Mouse (Mus musculus) Patski (cell line): ENCODE data around the gene Bcl2l1. TPM values are rescaled to one million over a fixed set of nuclear protein-coding genes. Genes with fewer than 3 reads are reported as not detected.

Experiments
- ATAC-seq: fragments of 100-300 bp; one replicate; pipeline ENCODE4 v1.8.0; 2021
- CTCF ChIA-PET: fragments of 350-600 bp; sonication (Branson Sonifier 250); formaldehyde crosslinking; loops from one replicate; lab custom pipeline; 2022; ENCODE audit warnings: inconsistent platforms; lab: Charles Lee
- POLR2A ChIA-PET: fragments of 350-600 bp; sonication (Branson Sonifier 250); formaldehyde crosslinking; loops from one replicate; lab custom pipeline; 2022; ENCODE audit warnings: antibody characterized with exemption, inconsistent platforms; lab: Charles Lee
- DNase-seq: peaks from one replicate; pipeline ENCODE4 v3.0.0-alpha.2; 2011; ENCODE audit warnings: low read depth, low spot score
- H3K27me3 ChIP-seq: fragments of 371-371 bp; one replicate; pipeline ENCODE4 v1.5.1; 2021
- CTCF ChIP-seq: fragments of 100-300 bp; IDR thresholded peaks from one replicate; pipeline ENCODE4 v1.5.1; 2021
- in situ Hi-C: fragments of 300-500 bp; cut with MboI; formaldehyde crosslinking; loops from 3 replicates; pipeline ENCODE4 v1.11.1; 2018; ENCODE audit warnings: low pct_unique_long_range_greater_than_20kb, mixed read lengths
- polyA plus RNA-seq: library from polyadenylated mRNA; unstranded; gene quantifications from one replicate; pipeline ENCODE4 v1.2.3, GENCODE M21; 2021

Bcl2l1 gene
- polyA plus RNA-seq, 1 experiment from 2014 or later: 133 TPM

- TF ChIP-seq CTCF: no peak
- DNase-seq (no peak), ATAC-seq (no peak)
- H3K27me3 ChIP-seq: no peaks in the 10 kb centered on the region
- POLR2A ChIA-PET: interaction anchor here (1.2 to 1.4 kb wide), 3 partner anchors 12 to 75 kb away, joined by 3 to 5 read pairs (median 3); no protein-coding TSS in a partner anchor
- CTCF ChIA-PET: interaction anchor here (1.6 kb wide), 1 partner anchor 75 kb away, joined by 5 read pairs; no protein-coding TSS in a partner anchor
- in situ Hi-C loops: no loop called here
Observed at GRCm38 (mm10) chr2:152771571-152771970, 60.0 kb downstream of the Bcl2l1 start.

GRCm38 (mm10) chr2:152769677-152770076, 61.9 kb downstream of the Bcl2l1 start:
- ATAC-seq: no peak
- POLR2A ChIA-PET: no interaction called here
- no peak for DNase-seq
- in situ Hi-C loops: no loop called here
- H3K27me3 ChIP-seq: no peaks in the 10 kb centered on the region
- no peak for TF ChIP-seq CTCF
- CTCF ChIA-PET: interaction anchor here (4.7 kb wide), 1 partner anchor 72 kb away, joined by 33 read pairs; no protein-coding TSS in a partner anchor

GRCm38 (mm10) chr2:152767618-152768271, 63.8 kb downstream of the Bcl2l1 start:
- peak; percentile 6 for DNase-seq
- in situ Hi-C loops: no loop called here
- peak; percentile 45 for ATAC-seq
- no peaks in the 10 kb centered on the region for H3K27me3 ChIP-seq
- TF ChIP-seq CTCF: peak; percentile 75
- POLR2A ChIA-PET: interaction anchor here (0.5 kb wide), 1 partner anchor 35 kb away, joined by 3 read pairs; no protein-coding TSS in a partner anchor
- CTCF ChIA-PET: interaction anchor here (0.8 to 4.7 kb wide), 17 partner anchors 8 to 74 kb away, joined by 3 to 33 read pairs (median 6); no protein-coding TSS in a partner anchor

GRCm38 (mm10) chr2:152766387-152767123, 65.0 kb downstream of the Bcl2l1 start:
- DNase-seq (no peak), ATAC-seq (peak; percentile 58)
- POLR2A ChIA-PET: interaction anchor here (0.6 to 1.5 kb wide), 6 partner anchors 9 to 383 kb away, joined by 3 to 8 read pairs (median 4); no protein-coding TSS in a partner anchor
- TF ChIP-seq CTCF: peak; percentile 94
- in situ Hi-C loops: no loop called here
- CTCF ChIA-PET: interaction anchor here (0.6 to 4.7 kb wide), 19 partner anchors 9 to 155 kb away, joined by 3 to 33 read pairs (median 6); no protein-coding TSS in a partner anchor
- no peaks in the 10 kb centered on the region for H3K27me3 ChIP-seq

GRCm38 (mm10) chr2:152765045-152765674, 66.4 kb downstream of the Bcl2l1 start:
- ChIA-PET POLR2A (interaction anchor here (0.7 to 1.5 kb wide), 4 partner anchors 8 to 326 kb away, joined by 3 to 8 read pairs (median 4); no protein-coding TSS in a partner anchor), CTCF (interaction anchor here (2.7 to 4.7 kb wide), 5 partner anchors 11 to 71 kb away, joined by 8 to 33 read pairs (median 21); no protein-coding TSS in a partner anchor)
- TF ChIP-seq CTCF: no peak
- no peak for DNase-seq
- in situ Hi-C loops: no loop called here
- no peaks in the 10 kb centered on the region for H3K27me3 ChIP-seq
- ATAC-seq: no peak

- DNase-seq: no peak
- CTCF ChIA-PET: interaction anchor here (4.7 kb wide), 1 partner anchor 67 kb away, joined by 33 read pairs; no protein-coding TSS in a partner anchor
- POLR2A ChIA-PET: no interaction called here
- TF ChIP-seq CTCF: no peak
- in situ Hi-C loops: no loop called here
- no peak for ATAC-seq
- H3K27me3 ChIP-seq: no peaks in the 10 kb centered on the region
Observed at GRCm38 (mm10) chr2:152764172-152765044, 67.1 kb downstream of the Bcl2l1 start.

- DNase-seq (no peak), ATAC-seq (no peak)
- ChIA-PET POLR2A (interaction anchor here (0.5 to 1.0 kb wide), 2 partner anchors 19 to 66 kb away, joined by 3 read pairs; no protein-coding TSS in a partner anchor), CTCF (interaction anchor here (1.1 kb wide), 1 partner anchor 66 kb away, joined by 4 read pairs; no protein-coding TSS in a partner anchor)
- TF ChIP-seq CTCF: no peak
- H3K27me3 ChIP-seq: no peaks in the 10 kb centered on the region
- in situ Hi-C loops: no loop called here
Observed at GRCm38 (mm10) chr2:152763310-152763709, 68.2 kb downstream of the Bcl2l1 start.

- in situ Hi-C loops: no loop called here
Observed at GRCm38 (mm10) chr2:152758351-152758750, 73.2 kb downstream of the Bcl2l1 start.

GRCm38 (mm10) chr2:152757478-152757877, 74.0 kb downstream of the Bcl2l1 start:
- ChIA-PET POLR2A (interaction anchor here (0.9 kb wide), 1 partner anchor 9 kb away, joined by 3 read pairs; no protein-coding TSS in a partner anchor), CTCF (interaction anchor here (1.3 kb wide), 1 partner anchor 9 kb away, joined by 6 read pairs; no protein-coding TSS in a partner anchor)
- TF ChIP-seq CTCF: no peak
- no peak for DNase-seq
- ATAC-seq: no peak
- in situ Hi-C loops: no loop called here
- no peaks in the 10 kb centered on the region for H3K27me3 ChIP-seq

More at GRCm38 (mm10) chr2:152758351-152758750, 73.2 kb downstream of the Bcl2l1 start:
- DNase-seq (no peak), ATAC-seq (no peak)
- CTCF ChIA-PET: interaction anchor here (1.3 kb wide), 1 partner anchor 8 kb away, joined by 6 read pairs; no protein-coding TSS in a partner anchor
- no peak for TF ChIP-seq CTCF
- POLR2A ChIA-PET: no interaction called here
- no peaks in the 10 kb centered on the region for H3K27me3 ChIP-seq
